Mouse (Mus musculus) cortical plate, adult 2 months (tissue): ENCODE data around the gene Vwa3b. TPM values are rescaled to one million over a fixed set of nuclear protein-coding genes. Genes with fewer than 3 reads are reported as not detected.

ENCODE experiments used
- H3K27ac ChIP-seq: fragments of 200-500 bp; 2 replicates; pipeline ENCODE4 v1.5.1; 2012; ENCODE audit warnings: low read length, control low read depth, inconsistent platforms; ENCODE audit not compliant: insufficient read depth
- H3K4me1 ChIP-seq: fragments of 200-500 bp; 2 replicates; pipeline ENCODE4 v1.6.1; 2011; ENCODE audit warnings: low read length; ENCODE audit not compliant: control insufficient read depth, insufficient read depth
- H3K4me3 ChIP-seq: fragments of 200-500 bp; 2 replicates; pipeline ENCODE4 v1.5.1; 2011; ENCODE audit warnings: mild to moderate bottlenecking, low read length, control low read depth; ENCODE audit not compliant: insufficient read depth
- CTCF ChIP-seq: fragments of 200-500 bp; IDR thresholded peaks from 2 replicates; pipeline ENCODE4 v1.5.1; 2011; ENCODE audit warnings: mild to moderate bottlenecking, control low read depth, low read length; ENCODE audit not compliant: insufficient read depth; ENCODE audit errors: extremely low read depth
- POLR2A ChIP-seq: fragments of 200-500 bp; IDR thresholded peaks from 2 replicates; pipeline ENCODE4 v1.6.1; 2011; ENCODE audit warnings: mild to moderate bottlenecking, low read length, control low read depth; ENCODE audit not compliant: insufficient read depth; ENCODE audit errors: extremely low read depth
- polyA plus RNA-seq: library from polyadenylated mRNA; depleted of rRNA; stranded (reverse); fragments of >200 nt; gene quantifications from 2 replicates; pipeline ENCODE4 v1.2.3, GENCODE M21; 2012

Gene Vwa3b
- polyA plus RNA-seq, 1 experiment: 0.42 TPM

GRCm38 (mm10) chr1:36988161-36988560 lies 38.2 kb upstream of the Vwa3b start:
- TF ChIP-seq POLR2A: no peak
- TF ChIP-seq CTCF: no peak
- H3K4me1 ChIP-seq: no peaks in the 10 kb centered on the region
- no peak overlapping the region for H3K4me3 ChIP-seq
- no peak overlapping the region for H3K27ac ChIP-seq

DNA sequence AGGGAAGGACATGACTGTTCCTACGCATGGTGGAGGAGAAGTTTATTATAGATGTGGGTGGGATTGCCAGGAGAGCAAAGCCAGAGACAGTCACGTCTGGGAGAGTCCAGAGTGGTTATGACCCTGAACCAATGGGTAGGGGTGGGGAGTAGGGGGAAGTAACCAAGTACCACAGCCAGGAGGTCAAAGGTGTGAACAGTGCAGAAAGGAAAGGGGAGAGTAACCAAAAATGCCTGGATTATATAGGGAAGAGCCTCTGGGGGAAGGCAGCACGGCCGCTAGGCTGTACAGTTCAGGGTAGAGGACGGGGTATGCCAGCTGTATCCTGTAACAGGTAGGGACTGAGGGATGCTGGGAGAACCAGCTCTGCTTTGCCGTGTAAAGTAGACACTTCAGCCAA lies 37.8 kb upstream of the Vwa3b start:
- TF ChIP-seq CTCF: no peak
- TF ChIP-seq POLR2A: no peak
- H3K4me1 ChIP-seq: no peaks in the 10 kb centered on the region
- no peak overlapping the region for H3K4me3 ChIP-seq
- no peak overlapping the region for H3K27ac ChIP-seq

DNA sequence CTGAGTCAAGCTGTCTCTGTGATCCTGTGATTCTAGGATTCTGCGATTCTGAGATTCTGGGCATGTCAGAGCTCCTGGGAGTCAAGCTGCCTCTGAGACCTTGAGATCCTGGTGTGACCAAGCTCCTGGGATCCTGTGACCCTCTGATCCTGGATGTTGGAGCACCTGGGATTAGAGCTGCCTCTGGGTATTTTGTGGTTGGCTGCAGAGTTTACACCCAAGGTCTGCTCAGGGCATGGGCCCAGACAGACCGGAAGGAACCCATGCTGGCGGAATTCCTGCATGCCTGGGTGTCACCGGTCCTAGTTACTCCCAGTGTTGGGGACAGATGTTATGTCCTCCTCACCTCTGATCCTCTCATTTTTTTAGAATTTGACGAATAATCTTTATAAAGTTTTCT lies 32.1 kb upstream of the Vwa3b start:
- no peak overlapping the region for H3K27ac ChIP-seq
- TF ChIP-seq POLR2A: no peak
- no peak for TF ChIP-seq CTCF
- no peak overlapping the region for H3K4me3 ChIP-seq
- H3K4me1 ChIP-seq: peaks cover 1% of the 10 kb centered on the region; the same call in 1 of the 2 replicates

DNA sequence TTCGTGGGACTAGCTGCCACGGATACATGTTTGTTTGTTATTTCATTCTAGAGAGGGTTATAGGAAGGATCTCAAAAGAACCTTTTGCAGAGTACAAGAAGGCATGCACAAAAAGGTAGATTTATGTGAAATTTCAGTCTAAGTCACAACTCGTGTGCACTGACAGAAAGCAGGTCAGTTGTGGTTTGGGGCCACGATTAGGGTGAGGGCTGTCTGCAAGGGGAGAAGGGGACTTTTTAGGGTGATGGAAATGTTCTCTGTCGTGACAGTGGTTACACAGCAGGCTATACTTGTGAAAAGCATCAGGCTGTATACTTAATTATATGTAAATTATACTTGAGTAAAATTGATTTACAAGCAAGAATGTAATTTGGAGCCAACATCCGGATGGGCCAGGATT lies 30.6 kb upstream of the Vwa3b start:
- no peak overlapping the region for H3K4me3 ChIP-seq
- TF ChIP-seq CTCF (no peak), POLR2A (no peak)

GRCm38 (mm10) chr1:36996561-36997213 lies 29.7 kb upstream of the Vwa3b start:
- no peak overlapping the region for H3K4me3 ChIP-seq

More for the DNA sequence above, 30.6 kb upstream of the Vwa3b start:
- Histone ChIP-seq H3K4me1 (peaks cover 1% of the 10 kb centered on the region; the same call in 1 of the 2 replicates), H3K27ac (no peak overlapping the region)

GRCm38 (mm10) chr1:37000307-37000706 lies 26.1 kb upstream of the Vwa3b start:
- Histone ChIP-seq H3K4me3 (no peak overlapping the region), H3K4me1 (peaks cover 1% of the 10 kb centered on the region; the same call in 1 of the 2 replicates), H3K27ac (no peak overlapping the region)
- TF ChIP-seq CTCF (no peak), POLR2A (no peak)

More at GRCm38 (mm10) chr1:36996561-36997213, 29.7 kb upstream of the Vwa3b start:
- no peak overlapping the region for H3K27ac ChIP-seq
- peaks cover 1% of the 10 kb centered on the region; the same call in 1 of the 2 replicates for H3K4me1 ChIP-seq
- no peak for TF ChIP-seq POLR2A
- no peak for TF ChIP-seq CTCF

DNA sequence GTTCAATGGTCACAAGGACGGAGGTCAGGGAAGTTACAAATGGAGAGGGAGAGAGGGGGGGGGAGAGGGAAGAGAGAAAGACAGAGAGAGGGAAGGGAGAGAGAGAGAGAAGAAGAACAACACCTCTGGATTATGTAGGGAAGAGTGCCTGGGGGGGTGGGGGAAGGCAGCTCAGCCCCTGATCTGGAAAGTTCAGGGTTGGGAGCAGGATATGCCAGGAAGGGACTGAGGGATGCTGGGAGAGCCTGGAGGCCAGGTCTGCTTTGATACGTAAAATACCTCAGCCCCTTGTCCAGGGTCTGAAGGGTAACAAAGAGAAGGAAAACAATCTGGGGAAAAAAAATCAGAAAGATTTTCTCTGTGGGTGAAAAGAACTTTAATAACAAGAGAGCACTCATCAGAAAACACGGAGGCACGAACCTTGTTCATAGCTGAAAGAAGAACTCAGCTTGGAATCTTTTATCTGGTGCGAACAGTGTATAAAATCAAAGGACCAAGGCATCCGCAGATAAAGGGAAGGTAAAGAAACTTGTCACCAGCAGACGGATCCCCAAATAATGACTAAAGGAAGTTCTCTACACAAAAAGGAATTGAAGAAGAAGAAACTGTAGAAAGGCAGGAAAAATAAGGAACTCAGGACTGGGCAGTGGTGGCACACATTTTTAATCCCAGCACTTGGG lies 24.6 kb upstream of the Vwa3b start:
- Histone ChIP-seq H3K27ac (no peak overlapping the region), H3K4me1 (no peaks in the 10 kb centered on the region), H3K4me3 (no peak overlapping the region)
- TF ChIP-seq CTCF (no peak), POLR2A (no peak)

DNA sequence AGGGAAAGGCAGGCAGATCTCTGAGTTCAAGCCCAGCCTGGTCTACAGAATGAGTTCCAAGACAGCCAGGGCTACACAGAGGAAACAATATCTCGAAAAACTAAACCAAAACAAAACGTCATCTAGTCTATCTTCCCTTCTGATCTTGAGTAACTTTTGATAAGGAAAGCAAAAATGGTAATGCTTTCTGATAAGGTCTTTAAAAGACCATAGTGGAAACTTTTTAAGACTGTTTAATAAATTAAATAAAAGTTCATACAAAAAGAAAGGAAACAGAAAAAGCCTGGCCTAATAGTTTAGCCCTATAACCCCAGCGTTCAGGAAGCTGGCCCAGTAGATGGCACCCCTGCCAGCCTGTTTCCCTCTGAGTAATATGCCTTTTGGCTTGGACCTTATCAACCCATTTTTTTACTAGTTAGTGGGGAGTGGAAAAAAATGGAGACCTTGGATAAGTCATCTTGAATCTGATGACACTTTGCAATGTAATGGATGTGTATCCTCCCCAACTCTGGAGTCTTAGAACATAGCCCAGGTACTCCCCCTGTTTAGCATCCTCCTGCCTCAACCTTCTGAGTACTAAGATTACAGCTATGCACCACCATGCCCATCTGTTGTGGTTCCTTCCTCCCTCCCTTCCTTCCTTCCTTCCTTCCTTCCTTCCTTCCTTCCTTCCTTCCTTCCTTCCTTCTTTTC lies 23.9 kb upstream of the Vwa3b start:
- Histone ChIP-seq H3K27ac (no peak overlapping the region), H3K4me1 (no peaks in the 10 kb centered on the region), H3K4me3 (no peak overlapping the region)
- TF ChIP-seq CTCF (no peak), POLR2A (no peak)

- Histone ChIP-seq H3K4me3 (no peak overlapping the region), H3K4me1 (no peaks in the 10 kb centered on the region), H3K27ac (no peak overlapping the region)
- TF ChIP-seq POLR2A: no peak
These were observed 21.9 kb upstream of the Vwa3b start for GRCm38 (mm10) chr1:37004533-37004932.
